ENCODE assay signal across 10 mouse cellular contexts in genomic region chr4:152088556-152089120, GRCm38 (mm10). TPM values are rescaled to one million over a fixed set of nuclear protein-coding genes. Genes with fewer than 3 reads are reported as not detected.
DNase-seq lines count a peak whose midpoint lies in the region; ATAC-seq and TF ChIP-seq lines count a peak whose summit lies in the region.
"Had no signal": no experiment of that assay in that cellular context is flagged by ENCODE, and none has a peak within 500 bp of the region (broad histone marks: within the 10 kb centered on the region; RNA-seq: fewer than 3 reads in every experiment).

No protein-coding gene starts in this region.

- no peak for TF ChIP-seq EP300 in liver, embryonic 14.5 days (IDR thresholded peaks at IDR 0.05; ENCODE audit: low read depth)

- no peak for ATAC-seq in erythroblast, adult 5-6 weeks (replicated peaks; ENCODE audit: low FRiP score, poor library complexity, severe bottlenecking)
- no peak for ATAC-seq in intestine, postnatal 0 days
- no peak for ATAC-seq in liver, embryonic 14.5 days (ENCODE audit: insufficient read depth)
- no peak for ATAC-seq in kidney, embryonic 14.5 days (ENCODE audit: low FRiP score, low TSS enrichment)

- H3K9me3 ChIP-seq in erythroblast, embryonic 14.5 days (ENCODE audit: control insufficient read depth, low read length), result peaks cover 6% of the 10 kb centered on the region
- H3K9me3 ChIP-seq in intestine, postnatal 0 days (ENCODE audit: control insufficient read depth), result no peaks in the 10 kb centered on the region
- H3K9me3 ChIP-seq in liver, embryonic 14.5 days (ENCODE audit: control insufficient read depth, low read length), result no peaks in the 10 kb centered on the region
- H3K9me3 ChIP-seq in kidney, embryonic 14.5 days (ENCODE audit: control insufficient read depth, low read length), result no peaks in the 10 kb centered on the region

- peaks cover 49% of the 10 kb centered on the region for H3K36me3 ChIP-seq in erythroblast, embryonic 14.5 days (ENCODE audit: control insufficient read depth)
- H3K36me3 ChIP-seq in intestine, postnatal 0 days (ENCODE audit: control insufficient read depth, insufficient read depth), result peaks cover 3% of the 10 kb centered on the region; the same call in 1 of the 2 replicates
- H3K36me3 ChIP-seq in liver, embryonic 14.5 days (replicated peaks; ENCODE audit: control insufficient read depth, insufficient read depth, low read depth), result no peaks in the 10 kb centered on the region
- peaks cover 14% of the 10 kb centered on the region; the same call in 1 of the 2 replicates for H3K36me3 ChIP-seq in kidney, embryonic 14.5 days (ENCODE audit: control insufficient read depth, insufficient read depth, low read length)

- H3K27me3 ChIP-seq in erythroblast, embryonic 14.5 days (ENCODE audit: control insufficient read depth), result peaks cover 17% of the 10 kb centered on the region
- no peaks in the 10 kb centered on the region for H3K27me3 ChIP-seq in intestine, postnatal 0 days (replicated peaks; ENCODE audit: control insufficient read depth, insufficient read depth, low read length)
- no peaks in the 10 kb centered on the region for H3K27me3 ChIP-seq in liver, embryonic 14.5 days (ENCODE audit: control insufficient read depth, insufficient read depth, low read length)
- H3K27me3 ChIP-seq in kidney, embryonic 14.5 days (ENCODE audit: control insufficient read depth, insufficient read depth, low read length), result no peaks in the 10 kb centered on the region; the same call in 1 of the 2 replicates

- H3K27ac ChIP-seq in cortical plate, adult 2 months (ENCODE audit: insufficient read depth, low read length), result peak overlapping the region; percentile 90
- peak overlapping the region; percentile 16 for H3K27ac ChIP-seq in intestine, postnatal 0 days (ENCODE audit: low read depth, low read length)
- no peak overlapping the region for H3K27ac ChIP-seq in liver, embryonic 14.5 days
- H3K27ac ChIP-seq in kidney, embryonic 14.5 days (ENCODE audit: low read depth, low read length), result no peak overlapping the region

- H3K4me3 ChIP-seq in erythroblast, embryonic 14.5 days (replicated peaks), result peak overlapping the region; percentile 85
- peak overlapping the region; percentile 94 for H3K4me3 ChIP-seq in cortical plate, adult 2 months (ENCODE audit: insufficient read depth, low read length)
- H3K4me3 ChIP-seq in intestine, postnatal 0 days (ENCODE audit: low read depth, low read length), result no peak overlapping the region
- H3K4me3 ChIP-seq in liver, embryonic 14.5 days (ENCODE audit: insufficient read depth in 1 of 2, low read depth in 2 of 2, low read length in 2 of 2), result peak overlapping the region in 1 of 2 experiments; percentile 68; a peak in 1 of 4 replicates
- H3K4me3 ChIP-seq in kidney, embryonic 14.5 days (ENCODE audit: low read length), result no peak overlapping the region

- no peak overlapping the region for H3K9ac ChIP-seq in intestine, postnatal 0 days (ENCODE audit: low read depth, low read length)
- H3K9ac ChIP-seq in liver, embryonic 14.5 days (replicated peaks), result no peak overlapping the region; the same call in 1 of the 2 replicates
- H3K9ac ChIP-seq in kidney, embryonic 14.5 days (ENCODE audit: low read depth, low read length), result no peak overlapping the region

- TF ChIP-seq POLR2A in cortical plate, adult 2 months (IDR thresholded peaks at IDR 0.05; ENCODE audit: extremely low read depth, insufficient read depth, low read length), result peak; percentile 46; the same call in 1 of the 2 replicates

- TF ChIP-seq CTCF in cortical plate, adult 2 months (IDR thresholded peaks at IDR 0.05; ENCODE audit: extremely low read depth, insufficient read depth, low read length), result no peak
- TF ChIP-seq CTCF in intestine, postnatal 0 days (IDR thresholded peaks at IDR 0.05; ENCODE audit: low read depth), result no peak
- TF ChIP-seq CTCF in liver, embryonic 14.5 days (IDR thresholded peaks at IDR 0.05; ENCODE audit: low read depth), result no peak

- WGBS in intestine, postnatal 0 days, result 70% methylated on average over 8 of the region's 8 CpGs
- WGBS in liver, embryonic 14.5 days (ENCODE audit: insufficient replicate concordance), result 54% methylated on average over 8 of the region's 8 CpGs
- WGBS in kidney, embryonic 14.5 days, result 44% methylated on average over 8 of the region's 8 CpGs

- H3K4me1 ChIP-seq in erythroblast, embryonic 14.5 days (ENCODE audit: control insufficient read depth), result peaks cover 86% of the 10 kb centered on the region
- peaks cover 5% of the 10 kb centered on the region; the same call in 1 of the 2 replicates for H3K4me1 ChIP-seq in cortical plate, adult 2 months (ENCODE audit: control insufficient read depth, insufficient read depth, low read length)
- H3K4me1 ChIP-seq in intestine, postnatal 0 days (replicated peaks; ENCODE audit: control insufficient read depth, insufficient read depth, low read length), result peaks cover 7% of the 10 kb centered on the region
- peaks cover 36 to 38% of the 10 kb centered on the region in 2 experiments for H3K4me1 ChIP-seq in liver, embryonic 14.5 days (replicated peaks; ENCODE audit: control insufficient read depth in 2 of 2, insufficient read depth in 2 of 2, low read length in 1 of 2)
- H3K4me1 ChIP-seq in kidney, embryonic 14.5 days (ENCODE audit: control insufficient read depth, insufficient read depth, low read length), result peaks cover 27% of the 10 kb centered on the region

- H3K4me2 ChIP-seq in intestine, postnatal 0 days (replicated peaks; ENCODE audit: low read depth), result peak overlapping the region; percentile 84
- H3K4me2 ChIP-seq in liver, embryonic 14.5 days (ENCODE audit: low read depth), result peak overlapping the region; percentile 93
- H3K4me2 ChIP-seq in kidney, embryonic 14.5 days (replicated peaks; ENCODE audit: low read depth, low read length), result no peak overlapping the region

- no peak for DNase-seq in liver, embryonic 14.5 days (ENCODE audit: low read depth in 3 of 3, low spot score in 3 of 3)
- no peak for DNase-seq in retina, embryonic 14.5 days (ENCODE audit: low spot score)
- no peak for DNase-seq in adrenal gland, postnatal 25 days

RNA-seq across cellular contexts. Expression of gene Plekhg5, which starts 16.3 kb away (rescaled TPM):
- polyA plus RNA-seq in erythroblast, embryonic 14.5 days (2012), result 9.9 and 10.0 TPM in 2 replicates
- 0.42 TPM in 1 of 2 replicates, not detected in the other for total RNA-seq in erythroblast, adult 5-6 weeks (2015; ENCODE audit: low replicate concordance)
- 1.4 and 2.0 TPM in 2 replicates for total RNA-seq in erythroblast, adult 5-6 weeks (2017; ENCODE audit: low replicate concordance)
- 59.9 and 72.3 TPM in 2 replicates for polyA plus RNA-seq in cortical plate, adult 2 months (2012; rRNA removed)
- 14.0 and 19.6 TPM in 2 replicates for polyA plus RNA-seq in intestine, postnatal 0 days (2015; fragmentation: Nextera tagmentation; extraction: Ambion mirVana)
- polyA plus RNA-seq in liver, embryonic 14.5 days (2012; rRNA removed), result 4.5 and 4.7 TPM in 2 replicates
- 2.6 and 4.8 TPM in 2 replicates for polyA plus RNA-seq in liver, embryonic 14.5 days (2014; fragmentation: Nextera tagmentation; extraction: Ambion mirVana)
- 10.4 and 16.1 TPM in 2 replicates for polyA plus RNA-seq in kidney, embryonic 14.5 days (2014; fragmentation: Nextera tagmentation; extraction: Ambion mirVana)
- 12.9 and 15.6 TPM in 2 replicates for total RNA-seq in adrenal gland, postnatal 25 days (2021)

RNA-seq across cellular contexts. Expression of gene Tnfrsf25, which starts 27.1 kb away (rescaled TPM):
- 0.37 and 0.81 TPM in 2 replicates for polyA plus RNA-seq in erythroblast, embryonic 14.5 days (2012)
- total RNA-seq in erythroblast, adult 5-6 weeks (2015; ENCODE audit: low replicate concordance), result not detected in 2 replicates
- not detected in 2 replicates for total RNA-seq in erythroblast, adult 5-6 weeks (2017; ENCODE audit: low replicate concordance)
- polyA plus RNA-seq in cortical plate, adult 2 months (2012; rRNA removed), result 12.7 and 14.7 TPM in 2 replicates
- 0.82 and 1.2 TPM in 2 replicates for polyA plus RNA-seq in intestine, postnatal 0 days (2015; fragmentation: Nextera tagmentation; extraction: Ambion mirVana)
- 0.68 and 0.93 TPM in 2 replicates for polyA plus RNA-seq in liver, embryonic 14.5 days (2012; rRNA removed)
- polyA plus RNA-seq in liver, embryonic 14.5 days (2014; fragmentation: Nextera tagmentation; extraction: Ambion mirVana), result 0.15 and 0.16 TPM in 2 replicates
- polyA plus RNA-seq in kidney, embryonic 14.5 days (2014; fragmentation: Nextera tagmentation; extraction: Ambion mirVana), result 0.57 and 1.9 TPM in 2 replicates
- 1.5 and 2.0 TPM in 2 replicates for total RNA-seq in adrenal gland, postnatal 25 days (2021)
- total RNA-seq: common myeloid progenitor, adult 5-6 weeks had no signal

RNA-seq across cellular contexts. Expression of gene Nol9, which starts 49.5 kb away (rescaled TPM):
- 0.72 and 0.87 TPM in 2 replicates for polyA plus RNA-seq in erythroblast, embryonic 14.5 days (2012)
- 6.7 and 7.3 TPM in 2 replicates for total RNA-seq in erythroblast, adult 5-6 weeks (2015; ENCODE audit: low replicate concordance)
- total RNA-seq in erythroblast, adult 5-6 weeks (2017; ENCODE audit: low replicate concordance), result 3.9 and 6.3 TPM in 2 replicates
- polyA plus RNA-seq in cortical plate, adult 2 months (2012; rRNA removed), result 16.7 and 17.1 TPM in 2 replicates
- polyA plus RNA-seq in intestine, postnatal 0 days (2015; fragmentation: Nextera tagmentation; extraction: Ambion mirVana), result 9.7 and 10.7 TPM in 2 replicates
- 9.8 and 11.1 TPM in 2 replicates for polyA plus RNA-seq in liver, embryonic 14.5 days (2012; rRNA removed)
- polyA plus RNA-seq in liver, embryonic 14.5 days (2014; fragmentation: Nextera tagmentation; extraction: Ambion mirVana), result 11.5 and 16.3 TPM in 2 replicates
- polyA plus RNA-seq in kidney, embryonic 14.5 days (2014; fragmentation: Nextera tagmentation; extraction: Ambion mirVana), result 26.1 and 47.3 TPM in 2 replicates
- 26.6 and 29.1 TPM in 2 replicates for total RNA-seq in adrenal gland, postnatal 25 days (2021)

RNA-seq across cellular contexts. Expression of gene Tas1r1, which starts 50.3 kb away (rescaled TPM):
- polyA plus RNA-seq in erythroblast, embryonic 14.5 days (2012), result not detected in 2 replicates
- total RNA-seq in erythroblast, adult 5-6 weeks (2015; ENCODE audit: low replicate concordance), result 1.9 TPM in 1 of 2 replicates, not detected in the other
- not detected in 2 replicates for total RNA-seq in erythroblast, adult 5-6 weeks (2017; ENCODE audit: low replicate concordance)
- 0.23 and 0.53 TPM in 2 replicates for polyA plus RNA-seq in cortical plate, adult 2 months (2012; rRNA removed)
- polyA plus RNA-seq in intestine, postnatal 0 days (2015; fragmentation: Nextera tagmentation; extraction: Ambion mirVana), result 0.08 TPM in 1 of 2 replicates, not detected in the other
- 0.03 and 0.06 TPM in 2 replicates for polyA plus RNA-seq in liver, embryonic 14.5 days (2012; rRNA removed)
- polyA plus RNA-seq in liver, embryonic 14.5 days (2014; fragmentation: Nextera tagmentation; extraction: Ambion mirVana), result not detected in 2 replicates
- polyA plus RNA-seq in kidney, embryonic 14.5 days (2014; fragmentation: Nextera tagmentation; extraction: Ambion mirVana), result 0.39 and 0.77 TPM in 2 replicates
- 0.09 TPM in 1 of 2 replicates, not detected in the other for total RNA-seq in adrenal gland, postnatal 25 days (2021)
- total RNA-seq: neutrophil, adult 5-6 weeks had no signal

Comparison
In these comparisons a context has a peak if more than half of its experiments do, and no peak if none do; other contexts are left out.
1. H3K4me3 ChIP-seq: peak in erythroblast, embryonic 14.5 days (single experiment) and cortical plate, adult 2 months (single experiment); none in intestine, postnatal 0 days (single experiment) and kidney, embryonic 14.5 days (single experiment).
2. H3K27ac ChIP-seq: peak in cortical plate, adult 2 months (single experiment) and intestine, postnatal 0 days (single experiment); none in liver, embryonic 14.5 days (single experiment) and kidney, embryonic 14.5 days (single experiment).